Mouse (Mus musculus) stomach, embryonic 14.5 days (tissue): ENCODE measurements at regions not wholly inside any gene's neighbourhood (a gene's known extent, or its start where the extent isn't known, plus 50 kb on each side); places are given as distances from the start of the nearest gene placed in this dataset.

Source experiments
- ATAC-seq: fragments of 200-750 bp; cut with Nextera tagmentation; 2 replicates; pipeline ENCODE4 v1.8.0; 2017; ENCODE audit warnings: low read depth, moderate TSS enrichment; ENCODE audit not compliant: insufficient number of reproducible peaks, insufficient read depth, low FRiP score
- H3K27ac ChIP-seq: fragments of 300-500 bp; sonication (generic); 2 replicates; pipeline ENCODE4 v1.5.1; 2014; ENCODE audit warnings: mild to moderate bottlenecking, low read length, moderate library complexity, mixed read lengths
- H3K27me3 ChIP-seq: fragments of 300-500 bp; sonication (generic); 2 replicates; pipeline ENCODE4 v1.6.1; 2014; ENCODE audit warnings: low read length, control low read depth, mixed read lengths; ENCODE audit not compliant: control insufficient read depth, insufficient read depth
- H3K36me3 ChIP-seq: fragments of 300-500 bp; sonication (generic); 2 replicates; pipeline ENCODE4 v1.6.1; 2014; ENCODE audit warnings: mild to moderate bottlenecking, control low read depth, low read length, moderate library complexity, mixed read lengths; ENCODE audit not compliant: control insufficient read depth, insufficient read depth
- H3K4me1 ChIP-seq: fragments of 300-500 bp; sonication (generic); 2 replicates; pipeline ENCODE4 v1.6.1; 2014; ENCODE audit warnings: low read length, control low read depth, mixed read lengths; ENCODE audit not compliant: control insufficient read depth, insufficient read depth
- H3K4me2 ChIP-seq: fragments of 300-500 bp; sonication (generic); replicated peaks from 2 replicates; pipeline ENCODE4 v1.6.1; 2014; ENCODE audit warnings: low read depth, low read length, control low read depth
- H3K4me3 ChIP-seq: fragments of 300-500 bp; sonication (generic); 2 replicates; pipeline ENCODE4 v1.5.1; 2014; ENCODE audit warnings: low read depth, low read length, control low read depth
- H3K9ac ChIP-seq: fragments of 300-500 bp; sonication (generic); replicated peaks from 2 replicates; pipeline ENCODE4 v1.6.1; 2014; ENCODE audit warnings: low read depth, mild to moderate bottlenecking, control low read depth, low read length, moderate library complexity, mixed read lengths
- H3K9me3 ChIP-seq: fragments of 300-500 bp; sonication (generic); 2 replicates; pipeline ENCODE4 v1.6.1; 2016; ENCODE audit warnings: low read depth, low read length, control low read depth; ENCODE audit not compliant: control insufficient read depth
- WGBS: fragments of 180-500 bp; shearing (Covaris S2); extraction: QIAGEN DNeasy Blood & Tissue Kit; methylation state at CpG from one replicate; pipeline ENCODE4 v1.1.7; 2014; 5-methylcytosine and 5-hydroxymethylcytosine counted together

DNA sequence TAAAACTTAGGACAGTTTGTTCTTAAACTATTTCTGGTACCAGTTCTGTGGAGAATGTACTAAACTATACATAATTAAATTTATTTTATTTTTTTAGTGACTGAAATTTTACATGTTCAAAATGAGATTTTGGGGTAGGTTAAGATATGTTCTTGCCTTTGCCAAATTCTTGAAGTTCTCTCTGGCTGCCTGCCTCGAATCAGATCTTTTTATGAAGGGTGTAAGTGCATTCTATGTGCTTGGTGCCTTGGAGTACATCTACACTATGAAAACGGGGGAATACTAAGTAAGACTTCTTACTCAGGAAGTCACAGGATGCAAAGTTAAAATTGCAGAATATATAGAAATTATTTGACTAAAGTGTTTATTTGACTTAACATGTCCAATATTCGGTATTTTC, 629.8 kb upstream of the Cypt12 start:
- H3K4me3 ChIP-seq = no peak overlapping the region
- H3K36me3 ChIP-seq = no peaks in the 10 kb centered on the region
- H3K9ac ChIP-seq = no peak overlapping the region
- H3K27me3 ChIP-seq = no peaks in the 10 kb centered on the region
- WGBS = 76% methylated on average over 3 of the region's 3 CpGs
- H3K4me1 ChIP-seq = no peaks in the 10 kb centered on the region
- no peak overlapping the region for H3K27ac ChIP-seq
- no peaks in the 10 kb centered on the region for H3K9me3 ChIP-seq
- ATAC-seq = no peak
- no peak overlapping the region for H3K4me2 ChIP-seq

DNA sequence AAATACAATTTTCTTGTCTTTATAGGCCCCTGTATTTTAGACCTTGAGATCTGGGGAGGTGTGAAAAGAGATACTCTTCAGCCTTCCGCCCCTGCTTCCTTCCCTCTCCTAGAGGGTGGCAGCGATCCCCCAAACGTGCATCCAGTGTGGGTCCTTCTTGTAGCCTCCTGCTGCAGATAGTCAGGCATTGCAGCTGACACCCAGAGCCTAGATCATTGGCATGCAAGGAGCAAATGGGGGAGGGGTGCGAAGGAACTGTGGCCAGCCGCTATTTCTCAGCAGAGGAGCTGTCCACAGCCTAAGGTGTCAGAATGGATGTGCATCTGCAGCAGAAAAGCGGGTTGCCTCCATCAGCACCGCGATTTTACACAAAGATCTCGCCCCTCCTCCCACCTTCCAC, 629.0 kb upstream of the Cypt12 start:
- Histone ChIP-seq H3K9me3 (no peaks in the 10 kb centered on the region), H3K27ac (no peak overlapping the region), H3K4me2 (no peak overlapping the region), H3K4me3 (no peak overlapping the region), H3K9ac (no peak overlapping the region), H3K36me3 (no peaks in the 10 kb centered on the region), H3K27me3 (no peaks in the 10 kb centered on the region), H3K4me1 (no peaks in the 10 kb centered on the region)
- ATAC-seq = peak; percentile 28; the same call in 1 of the 2 replicates
- under 1% methylated on average over 9 of the region's 9 CpGs for WGBS

- Histone ChIP-seq H3K36me3 (no peaks in the 10 kb centered on the region), H3K4me1 (no peaks in the 10 kb centered on the region), H3K9ac (no peak overlapping the region), H3K27ac (no peak overlapping the region), H3K4me3 (no peak overlapping the region), H3K4me2 (no peak overlapping the region), H3K9me3 (no peaks in the 10 kb centered on the region), H3K27me3 (no peaks in the 10 kb centered on the region)
- 61% methylated on average over 5 of the region's 5 CpGs for WGBS
- no peak for ATAC-seq
These were observed 628.3 kb upstream of the Cypt12 start for GRCm38 (mm10) chr3:17319931-17320330.

DNA sequence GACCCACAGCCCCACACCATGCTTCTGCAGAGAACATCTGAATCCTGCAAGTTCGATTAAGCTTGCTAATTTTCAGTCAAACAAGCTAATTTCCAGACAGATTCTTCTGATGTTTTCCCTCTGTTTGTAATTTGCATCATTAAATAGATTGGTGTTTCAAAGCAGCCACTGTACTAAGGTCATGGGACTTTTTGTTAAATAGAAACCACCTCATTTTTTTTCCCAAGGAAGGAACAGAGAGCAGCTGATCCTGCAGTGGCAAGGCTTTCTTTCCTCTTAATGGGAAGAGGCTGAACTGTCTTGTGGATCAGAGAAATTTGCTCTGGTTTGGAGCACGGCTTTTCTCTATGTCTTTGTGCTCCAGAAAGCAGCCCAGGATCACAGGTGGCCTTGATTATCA, 625.9 kb upstream of the Cypt12 start:
- no peaks in the 10 kb centered on the region for H3K36me3 ChIP-seq
- H3K4me2 ChIP-seq = no peak overlapping the region
- no peak overlapping the region for H3K27ac ChIP-seq
- ATAC-seq = no peak
- no peaks in the 10 kb centered on the region for H3K27me3 ChIP-seq
- H3K9me3 ChIP-seq = no peaks in the 10 kb centered on the region
- H3K4me3 ChIP-seq = no peak overlapping the region
- 50% methylated on average over 2 of the region's 2 CpGs for WGBS
- no peak overlapping the region for H3K9ac ChIP-seq
- no peaks in the 10 kb centered on the region for H3K4me1 ChIP-seq

DNA sequence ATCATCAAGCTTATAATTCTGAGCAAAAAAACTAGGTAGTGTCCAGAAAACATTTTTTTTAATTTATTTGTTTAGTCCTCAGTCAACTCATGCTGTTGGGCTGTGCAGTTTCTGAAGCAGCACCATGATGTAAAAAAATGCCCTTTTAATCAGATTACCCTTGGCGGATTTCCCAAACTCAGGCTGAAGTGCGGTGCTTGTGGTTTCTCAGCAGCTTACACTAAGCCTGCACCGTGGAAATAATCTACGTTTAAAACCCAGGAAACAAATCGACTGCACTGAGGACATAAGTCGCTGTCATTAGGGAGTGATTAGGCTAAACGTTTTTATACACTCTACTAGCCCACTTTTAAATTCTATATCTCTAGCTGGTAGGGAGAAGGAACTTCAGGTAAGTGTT, 623.4 kb upstream of the Cypt12 start:
- no peaks in the 10 kb centered on the region for H3K36me3 ChIP-seq
- WGBS = 40% methylated on average over 7 of the region's 7 CpGs
- no peaks in the 10 kb centered on the region for H3K9me3 ChIP-seq
- no peak overlapping the region for H3K4me2 ChIP-seq
- H3K4me3 ChIP-seq = no peak overlapping the region
- H3K27ac ChIP-seq = no peak overlapping the region
- no peaks in the 10 kb centered on the region for H3K4me1 ChIP-seq
- H3K9ac ChIP-seq = no peak overlapping the region
- no peaks in the 10 kb centered on the region for H3K27me3 ChIP-seq
- no peak for ATAC-seq

DNA sequence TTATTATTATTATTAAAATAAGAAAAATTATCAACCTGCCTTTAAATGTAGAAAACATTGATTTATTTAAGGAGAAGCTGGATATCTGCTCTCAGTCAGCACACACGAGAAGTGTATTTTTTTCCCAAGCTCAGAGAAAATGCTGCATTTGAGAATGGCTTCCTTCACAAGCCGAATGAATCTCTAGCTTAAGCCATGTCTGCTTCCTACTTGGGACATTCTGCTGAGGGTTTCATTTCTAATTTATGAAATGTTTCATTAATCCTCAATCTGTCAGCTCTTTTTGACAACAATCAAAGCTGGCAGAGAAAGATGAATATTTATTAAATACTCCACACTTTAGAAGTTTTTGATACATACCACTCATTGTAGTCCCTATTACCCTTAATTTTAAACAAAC, 622.4 kb upstream of the Cypt12 start:
- Histone ChIP-seq H3K4me3 (no peak overlapping the region), H3K4me2 (no peak overlapping the region)
- no peak for ATAC-seq

DNA sequence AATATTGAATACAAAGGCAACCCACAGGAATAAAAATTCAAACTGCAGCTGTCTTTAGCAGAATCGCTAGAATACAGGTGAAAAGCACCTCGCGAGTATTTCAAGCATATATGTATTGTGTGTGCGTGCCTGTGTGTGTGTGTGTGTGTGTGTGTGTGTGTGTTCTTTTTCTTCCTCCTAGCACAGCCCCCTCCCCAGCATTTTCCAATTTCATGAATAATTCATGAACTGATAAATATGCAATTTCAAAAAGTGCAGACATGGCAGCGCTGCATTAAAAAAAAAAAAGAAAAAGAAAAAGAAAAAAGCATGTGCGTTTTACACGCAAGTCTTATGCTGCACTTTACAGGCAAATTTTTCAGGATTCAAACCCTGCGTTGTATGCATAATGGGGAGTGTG, 621.9 kb upstream of the Cypt12 start:
- no peak overlapping the region for H3K4me3 ChIP-seq
- no peak overlapping the region for H3K9ac ChIP-seq
- H3K27me3 ChIP-seq = no peaks in the 10 kb centered on the region
- no peak overlapping the region for H3K4me2 ChIP-seq
- no peak for ATAC-seq
- no peak overlapping the region for H3K27ac ChIP-seq
- no peaks in the 10 kb centered on the region for H3K9me3 ChIP-seq
- no peaks in the 10 kb centered on the region for H3K4me1 ChIP-seq
- 89% methylated on average over 8 of the region's 8 CpGs for WGBS
- H3K36me3 ChIP-seq = no peaks in the 10 kb centered on the region

More for the DNA sequence above, 622.4 kb upstream of the Cypt12 start:
- Histone ChIP-seq H3K27ac (no peak overlapping the region), H3K9me3 (no peaks in the 10 kb centered on the region), H3K36me3 (no peaks in the 10 kb centered on the region), H3K27me3 (no peaks in the 10 kb centered on the region), H3K9ac (no peak overlapping the region), H3K4me1 (no peaks in the 10 kb centered on the region)
- 73% methylated on average over 2 of the region's 2 CpGs for WGBS

- no peak overlapping the region for H3K27ac ChIP-seq
- no peaks in the 10 kb centered on the region for H3K4me1 ChIP-seq
- no peak for ATAC-seq
- H3K36me3 ChIP-seq = no peaks in the 10 kb centered on the region
- H3K9ac ChIP-seq = no peak overlapping the region
- H3K27me3 ChIP-seq = no peaks in the 10 kb centered on the region
- no peak overlapping the region for H3K4me2 ChIP-seq
- WGBS = 85% methylated on average over 4 of the region's 4 CpGs
- H3K4me3 ChIP-seq = no peak overlapping the region
- no peaks in the 10 kb centered on the region for H3K9me3 ChIP-seq
These were observed 621.4 kb upstream of the Cypt12 start for GRCm38 (mm10) chr3:17326774-17327173.

- H3K27me3 ChIP-seq = no peaks in the 10 kb centered on the region
- no peak overlapping the region for H3K27ac ChIP-seq
- no peak overlapping the region for H3K9ac ChIP-seq
- 84% methylated on average over 4 of the region's 4 CpGs for WGBS
- no peaks in the 10 kb centered on the region for H3K36me3 ChIP-seq
- H3K9me3 ChIP-seq = no peaks in the 10 kb centered on the region
- no peak overlapping the region for H3K4me3 ChIP-seq
- H3K4me2 ChIP-seq = no peak overlapping the region
- ATAC-seq = no peak
- no peaks in the 10 kb centered on the region for H3K4me1 ChIP-seq
These were observed 620.5 kb upstream of the Cypt12 start for GRCm38 (mm10) chr3:17327706-17328105.
